Mouse (Mus musculus) embryonic facial prominence, embryonic 11.5 days (tissue): ENCODE results near the gene Kif3c. TPM values are rescaled to one million over a fixed set of nuclear protein-coding genes. Genes with fewer than 3 reads are reported as not detected.

ENCODE experiments used
- ATAC-seq: fragments of 200-750 bp; cut with Nextera tagmentation; replicated peaks from 2 replicates; pipeline ENCODE4 v1.8.0; 2017; ENCODE audit warnings: low read depth; ENCODE audit not compliant: insufficient number of reproducible peaks, low FRiP score, low TSS enrichment
- DNase-seq: peaks from one replicate; pipeline ENCODE4 v3.0.0-alpha.2; 2015; ENCODE audit warnings: low spot score
- H3K27ac ChIP-seq: fragments of 300-500 bp; sonication (generic); replicated peaks from 2 replicates; pipeline ENCODE4 v1.5.1; 2014; ENCODE audit warnings: mild to moderate bottlenecking, low read depth, low read length, control low read depth
- H3K27me3 ChIP-seq: fragments of 300-500 bp; sonication (generic); 2 replicates; pipeline ENCODE4 v1.6.1; 2014; ENCODE audit warnings: mild to moderate bottlenecking, low read length, moderate library complexity, mixed read lengths; ENCODE audit not compliant: control insufficient read depth, insufficient read depth
- H3K36me3 ChIP-seq: fragments of 300-500 bp; sonication (generic); replicated peaks from 2 replicates; pipeline ENCODE4 v1.6.1; 2014; ENCODE audit warnings: low read depth, mild to moderate bottlenecking, low read length, moderate library complexity, mixed read lengths; ENCODE audit not compliant: control insufficient read depth, insufficient read depth
- H3K4me1 ChIP-seq: fragments of 300-500 bp; sonication (generic); 2 replicates; pipeline ENCODE4 v1.6.1; 2014; ENCODE audit warnings: low read length, mixed read lengths; ENCODE audit not compliant: control insufficient read depth, insufficient read depth
- H3K4me2 ChIP-seq: fragments of 300-500 bp; sonication (generic); 2 replicates; pipeline ENCODE4 v1.6.1; 2014; ENCODE audit warnings: low read depth, mild to moderate bottlenecking, control low read depth, low read length, moderate library complexity
- H3K4me3 ChIP-seq: fragments of 300-500 bp; sonication (generic); 2 replicates; pipeline ENCODE4 v1.5.1; 2014; ENCODE audit warnings: low read depth, low read length, control low read depth
- H3K9ac ChIP-seq: fragments of 300-500 bp; sonication (generic); replicated peaks from 2 replicates; pipeline ENCODE4 v1.6.1; 2014; ENCODE audit warnings: mild to moderate bottlenecking, control low read depth, low read length
- H3K9me3 ChIP-seq: fragments of 300-500 bp; sonication (generic); replicated peaks from 2 replicates; pipeline ENCODE4 v1.6.1; 2016; ENCODE audit warnings: mild to moderate bottlenecking, low read length, inconsistent platforms, mixed read lengths; ENCODE audit not compliant: control insufficient read depth
- WGBS: fragments of 180-500 bp; shearing (Covaris S2); extraction: QIAGEN DNeasy Blood & Tissue Kit; methylation state at CpG from one replicate; pipeline ENCODE4 v1.1.7; 2014; 5-methylcytosine and 5-hydroxymethylcytosine counted together
- polyA plus RNA-seq: library from polyadenylated mRNA; unstranded; fragments of >200 nt; fragmentation: Nextera tagmentation; extraction: Ambion mirVana; gene quantifications from 2 replicates; pipeline ENCODE4 v1.2.1, GENCODE M21; 2014

Gene Kif3c
- 16.1 and 17.1 TPM in 2 replicates for polyA plus RNA-seq

DNA sequence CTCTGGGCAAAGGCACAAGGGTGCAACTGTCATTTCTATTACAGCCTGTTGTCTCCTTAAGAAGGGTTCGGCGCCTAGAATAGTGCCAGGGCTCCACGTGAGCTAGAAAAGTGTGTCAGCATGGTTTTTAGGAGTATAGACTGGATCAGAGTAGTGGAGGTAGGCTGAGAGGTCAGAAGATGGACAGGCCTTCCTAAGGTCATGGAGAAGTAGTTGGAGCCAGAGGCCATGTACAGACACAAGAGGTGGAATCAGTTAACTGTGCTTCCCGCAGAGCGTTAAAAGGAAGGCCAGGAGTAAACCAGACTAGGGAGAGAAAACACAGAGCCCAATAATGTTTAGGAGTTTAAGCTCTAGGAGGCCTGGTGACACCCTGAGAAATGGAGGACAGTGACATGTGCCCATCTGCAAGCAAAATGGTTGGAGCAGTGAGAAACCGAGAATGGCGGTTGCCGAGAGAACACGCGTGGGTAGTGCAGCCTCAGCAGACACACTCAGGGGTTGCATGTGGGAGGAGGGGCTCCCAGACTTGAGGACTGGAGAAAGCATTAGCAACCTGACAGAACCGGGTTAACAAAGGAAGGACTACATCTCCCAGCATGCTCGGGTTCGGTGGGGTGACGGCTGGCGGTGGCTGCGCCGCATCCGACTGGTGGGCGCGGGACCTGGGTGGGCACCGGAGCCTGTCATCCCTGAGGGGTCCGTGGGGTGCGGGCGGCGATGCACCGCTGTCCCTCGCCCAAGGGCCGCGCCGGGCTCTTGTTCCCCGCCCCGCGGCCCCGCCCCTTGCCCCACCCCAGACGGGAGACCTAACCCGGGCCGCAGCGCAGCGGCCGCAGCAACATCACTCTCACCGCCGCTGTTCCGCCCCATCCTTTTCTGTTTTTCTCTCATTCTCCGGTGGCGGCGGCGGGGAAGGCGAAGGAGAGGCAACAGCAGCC, at the start of gene Kif3c:
Kif3c (plus strand) TSS at position 625 of the 941 bp plus-strand sequence.
- Histone ChIP-seq H3K27me3 (no peaks in the 10 kb centered on the region), H3K9ac (peak within 1 kb of the TSS; percentile 84), H3K9me3 (no peaks in the 10 kb centered on the region; the same call in 1 of the 2 replicates), H3K4me1 (no peaks in the 10 kb centered on the region), H3K27ac (peak within 1 kb of the TSS; percentile 11; the same call in 1 of the 2 replicates), H3K4me2 (peak within 1 kb of the TSS; percentile 59), H3K36me3 (peaks cover 3% of the 10 kb centered on the region), H3K4me3 (peak within 1 kb of the TSS; percentile 67)
- ATAC-seq (peak; percentile 94), DNase-seq (peak; percentile 91)
- WGBS: 8% methylated on average over 42 of the region's 48 CpGs

DNA sequence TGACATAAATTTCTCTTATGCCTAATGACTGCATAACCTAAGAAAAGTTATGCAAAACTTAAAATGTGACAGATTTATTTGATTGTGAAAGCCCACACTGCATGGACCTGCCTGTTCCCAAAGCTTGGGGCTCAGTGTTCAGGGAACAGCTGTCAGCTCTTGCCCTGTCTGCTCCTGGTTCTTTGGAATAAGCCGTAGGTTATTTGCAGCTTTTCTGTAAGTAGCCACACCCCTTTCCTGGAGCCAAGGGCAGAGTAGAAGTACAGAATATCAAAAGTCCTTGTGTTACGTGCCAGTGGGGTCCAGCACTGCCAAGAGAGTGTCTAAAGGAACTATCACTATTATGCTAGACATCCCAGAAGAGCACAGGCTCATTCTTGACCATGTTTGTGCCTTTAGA, 48.8 kb upstream of the Kif3c start:
- Histone ChIP-seq H3K9me3 (no peaks in the 10 kb centered on the region), H3K36me3 (no peaks in the 10 kb centered on the region), H3K9ac (no peak overlapping the region), H3K4me1 (no peaks in the 10 kb centered on the region), H3K4me2 (no peak overlapping the region), H3K27me3 (no peaks in the 10 kb centered on the region), H3K4me3 (no peak overlapping the region), H3K27ac (no peak overlapping the region)
- ATAC-seq: no peak
- no peak for DNase-seq
- 49% methylated on average over 2 of the region's 2 CpGs for WGBS

DNA sequence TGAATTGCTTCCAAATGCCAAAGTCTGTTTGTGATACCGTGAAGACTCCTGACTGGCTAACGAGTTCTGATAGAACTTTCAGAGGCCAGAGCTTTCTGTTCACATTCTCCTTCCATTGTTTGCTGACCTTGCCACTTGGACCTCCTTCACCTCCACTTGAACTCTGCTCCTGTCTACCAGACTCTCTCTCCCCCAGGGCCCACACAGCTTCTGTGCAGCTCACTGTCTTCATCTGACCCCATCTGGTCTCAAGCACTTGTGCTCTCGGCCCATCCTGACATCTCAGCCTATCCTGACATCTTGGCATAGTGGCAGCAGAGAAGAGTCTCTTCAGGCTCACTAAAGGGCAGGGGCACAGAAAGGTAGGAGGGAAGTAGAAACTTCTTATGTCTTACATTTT, 48.0 kb upstream of the Kif3c start:
- no peak overlapping the region for H3K4me2 ChIP-seq

DNA sequence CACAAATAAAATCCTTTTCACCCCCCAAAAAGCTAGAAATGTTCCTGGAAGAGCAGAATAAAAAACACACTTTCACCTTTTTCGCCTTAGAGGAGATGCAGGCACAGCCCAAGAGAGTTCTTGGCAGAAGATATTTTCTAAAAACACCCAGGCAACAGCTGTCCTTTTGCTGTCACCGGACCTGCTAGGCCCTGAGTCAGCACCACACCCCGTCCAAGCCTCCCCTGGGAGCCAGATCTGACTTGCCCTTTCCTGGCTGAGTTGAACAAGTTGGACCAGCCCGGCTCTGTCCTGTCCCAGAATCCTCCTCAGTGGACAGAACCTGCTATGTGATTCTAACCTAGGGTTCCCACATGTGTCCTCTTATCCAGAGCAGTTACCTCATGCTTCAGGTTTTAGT, 45.6 kb upstream of the Kif3c start:
- Histone ChIP-seq H3K36me3 (no peaks in the 10 kb centered on the region), H3K4me2 (no peak overlapping the region), H3K4me3 (no peak overlapping the region), H3K27me3 (no peaks in the 10 kb centered on the region), H3K27ac (no peak overlapping the region), H3K9me3 (no peaks in the 10 kb centered on the region), H3K9ac (no peak overlapping the region), H3K4me1 (no peaks in the 10 kb centered on the region)
- DNase-seq: no peak
- no peak for ATAC-seq
- WGBS: 71% methylated on average over 4 of the region's 4 CpGs

More for the DNA sequence above, 48.0 kb upstream of the Kif3c start:
- no peaks in the 10 kb centered on the region for H3K36me3 ChIP-seq
- H3K27me3 ChIP-seq: no peaks in the 10 kb centered on the region
- no peak overlapping the region for H3K4me3 ChIP-seq
- WGBS: 58% methylated on average over 3 of the region's 3 CpGs
- no peak overlapping the region for H3K9ac ChIP-seq
- H3K27ac ChIP-seq: no peak overlapping the region
- DNase-seq (no peak), ATAC-seq (no peak)
- H3K4me1 ChIP-seq: no peaks in the 10 kb centered on the region
- H3K9me3 ChIP-seq: no peaks in the 10 kb centered on the region

DNA sequence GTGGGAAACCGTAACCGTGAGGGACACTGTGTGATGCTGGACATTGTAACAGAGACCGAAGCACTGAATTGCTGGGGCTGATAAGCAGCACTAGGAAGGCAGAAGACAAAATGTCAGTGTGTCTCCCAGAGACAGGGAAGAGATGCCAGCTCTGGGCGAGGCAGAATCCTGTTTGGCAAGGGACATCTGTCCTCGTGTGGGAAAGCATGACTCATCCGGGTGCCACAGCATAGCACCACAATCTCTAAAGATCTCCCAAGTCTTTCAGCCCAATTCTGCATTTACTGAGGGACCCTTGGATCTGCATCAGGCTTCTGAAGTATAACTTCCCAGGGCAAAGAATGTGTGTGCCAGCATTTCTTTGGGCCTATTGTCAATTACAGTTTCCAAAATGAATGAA, 41.7 kb upstream of the Kif3c start:
- no peaks in the 10 kb centered on the region for H3K4me1 ChIP-seq
- no peak for ATAC-seq

DNA sequence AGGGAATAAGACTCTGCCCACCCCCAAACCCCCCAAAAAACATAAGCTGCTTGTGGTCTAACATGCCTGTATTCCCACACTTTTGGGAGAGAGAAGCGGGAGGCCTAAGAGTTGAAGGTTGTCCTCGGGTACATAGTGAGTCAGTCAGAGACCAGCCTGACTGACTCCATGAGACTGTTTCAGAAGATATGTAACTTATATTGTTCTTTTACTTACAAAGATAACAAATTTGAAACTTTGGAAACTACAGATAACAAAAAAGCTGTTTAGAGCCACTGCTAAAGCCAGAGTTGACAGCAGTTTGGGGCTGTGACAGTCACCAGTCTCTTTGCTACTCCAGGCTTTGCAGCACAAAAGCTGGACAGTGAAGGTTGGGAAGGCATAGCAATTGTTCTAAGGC, 39.7 kb upstream of the Kif3c start:
- no peaks in the 10 kb centered on the region for H3K4me1 ChIP-seq
- H3K9me3 ChIP-seq: no peaks in the 10 kb centered on the region
- H3K9ac ChIP-seq: no peak overlapping the region
- 79% methylated on average over 2 of the region's 2 CpGs for WGBS
- DNase-seq (no peak), ATAC-seq (no peak)
- no peaks in the 10 kb centered on the region for H3K36me3 ChIP-seq
- no peak overlapping the region for H3K4me2 ChIP-seq
- H3K27me3 ChIP-seq: no peaks in the 10 kb centered on the region
- no peak overlapping the region for H3K27ac ChIP-seq
- no peak overlapping the region for H3K4me3 ChIP-seq

More for the DNA sequence above, 41.7 kb upstream of the Kif3c start:
- H3K27ac ChIP-seq: no peak overlapping the region
- H3K4me2 ChIP-seq: no peak overlapping the region
- no peaks in the 10 kb centered on the region for H3K36me3 ChIP-seq
- WGBS: 83% methylated on average over 6 of the region's 6 CpGs
- no peaks in the 10 kb centered on the region for H3K9me3 ChIP-seq
- H3K4me3 ChIP-seq: no peak overlapping the region
- no peak overlapping the region for H3K9ac ChIP-seq
- no peak for DNase-seq
- H3K27me3 ChIP-seq: no peaks in the 10 kb centered on the region

DNA sequence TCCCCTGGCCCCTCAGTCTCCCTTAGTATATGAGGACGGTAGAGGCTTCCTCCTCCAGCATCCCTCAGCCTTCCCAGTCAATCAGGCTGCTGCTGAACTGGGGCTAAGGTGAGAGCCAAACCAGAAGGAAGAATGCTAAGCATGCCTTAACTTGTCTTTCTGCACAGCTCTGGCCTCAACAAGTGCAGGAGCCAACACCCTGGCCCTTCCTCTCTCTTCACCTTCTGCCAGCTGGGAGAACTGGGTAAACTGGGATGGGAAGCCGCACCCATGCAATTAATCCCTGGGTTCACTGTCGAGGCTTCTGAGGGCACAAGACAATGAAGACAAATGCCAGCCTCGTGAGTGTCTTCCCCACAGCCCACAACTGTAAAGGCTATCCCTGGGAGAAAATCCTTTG, 35.3 kb upstream of the Kif3c start:
- ATAC-seq: no peak
- no peak overlapping the region for H3K4me2 ChIP-seq
- no peaks in the 10 kb centered on the region for H3K9me3 ChIP-seq
- H3K27ac ChIP-seq: no peak overlapping the region
- H3K36me3 ChIP-seq: no peaks in the 10 kb centered on the region
- WGBS: 73% methylated on average over 4 of the region's 4 CpGs
- DNase-seq: no peak
- H3K4me3 ChIP-seq: no peak overlapping the region
- no peaks in the 10 kb centered on the region for H3K27me3 ChIP-seq
- no peak overlapping the region for H3K9ac ChIP-seq
- H3K4me1 ChIP-seq: no peaks in the 10 kb centered on the region

DNA sequence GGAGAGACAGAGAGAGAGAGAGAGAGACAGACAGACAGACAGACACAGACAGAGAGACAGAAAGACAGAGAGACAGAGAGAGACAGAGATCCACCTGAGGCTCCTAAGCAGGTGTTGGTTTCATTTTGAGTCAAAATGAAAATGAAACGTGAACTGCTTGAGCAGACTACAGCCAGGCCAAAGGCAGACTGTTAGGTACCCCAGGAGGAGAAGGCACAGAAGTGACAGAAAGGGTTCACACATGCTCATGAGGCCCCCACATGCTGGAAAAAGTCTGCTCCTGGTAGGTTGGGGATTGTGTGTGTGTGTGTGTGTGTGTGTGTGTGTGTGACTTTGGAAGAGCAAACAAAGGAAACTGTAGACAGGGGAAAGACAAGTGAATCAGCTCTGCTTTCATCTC, 26.0 kb upstream of the Kif3c start:
- Histone ChIP-seq H3K4me3 (no peak overlapping the region), H3K36me3 (no peaks in the 10 kb centered on the region), H3K9ac (no peak overlapping the region), H3K4me1 (no peaks in the 10 kb centered on the region), H3K9me3 (no peaks in the 10 kb centered on the region), H3K4me2 (no peak overlapping the region), H3K27me3 (no peaks in the 10 kb centered on the region), H3K27ac (no peak overlapping the region)
- WGBS: 79% methylated on average over 1 of the region's 1 CpGs
- no peak for DNase-seq
- ATAC-seq: no peak
